10 mouse cellular contexts compared by ENCODE assay signal in genomic region chr1:179633414-179633752, GRCm38 (mm10). TPM values are rescaled to one million over a fixed set of nuclear protein-coding genes. Genes with fewer than 3 reads are reported as not detected.
A peak's percentile ranks its signal among the peaks of the same experiment; 100 is the strongest.
DNase-seq lines count a peak whose midpoint lies in the region; ATAC-seq lines count a peak whose summit lies in the region.
"Had no signal": no experiment of that assay in that cellular context is flagged by ENCODE, and none has a peak within 500 bp of the region (broad histone marks: within the 10 kb centered on the region; RNA-seq: fewer than 3 reads in every experiment).

No protein-coding gene starts in this region.

- no peaks in the 10 kb centered on the region for H3K27me3 ChIP-seq in forebrain, embryonic 14.5 days (replicated peaks; ENCODE audit: control insufficient read depth, insufficient read depth, low read length)
- H3K27me3 ChIP-seq in forebrain, embryonic 13.5 days, result no peaks in the 10 kb centered on the region
- no peaks in the 10 kb centered on the region for H3K27me3 ChIP-seq in midbrain, embryonic 14.5 days (ENCODE audit: control insufficient read depth, insufficient read depth, low read length)
- H3K27me3 ChIP-seq in midbrain, embryonic 13.5 days, result no peaks in the 10 kb centered on the region
- H3K27me3 ChIP-seq: hindbrain, embryonic 15.5 days had no signal

- H3K27ac ChIP-seq in forebrain, embryonic 14.5 days (ENCODE audit: low read depth, low read length), result no peak overlapping the region
- no peak overlapping the region for H3K27ac ChIP-seq in forebrain, embryonic 13.5 days
- H3K27ac ChIP-seq in midbrain, embryonic 14.5 days (replicated peaks; ENCODE audit: low read depth, low read length), result no peak overlapping the region
- no peak overlapping the region for H3K27ac ChIP-seq in midbrain, embryonic 13.5 days
- H3K27ac ChIP-seq: hindbrain, embryonic 15.5 days had no signal

- no peak overlapping the region for H3K4me3 ChIP-seq in forebrain, embryonic 14.5 days (ENCODE audit: low read depth, low read length)
- H3K4me3 ChIP-seq in forebrain, embryonic 13.5 days, result no peak overlapping the region
- no peak overlapping the region for H3K4me3 ChIP-seq in midbrain, embryonic 14.5 days (replicated peaks; ENCODE audit: low read depth, low read length)
- no peak overlapping the region for H3K4me3 ChIP-seq in midbrain, embryonic 13.5 days (replicated peaks)
- H3K4me3 ChIP-seq: hindbrain, embryonic 15.5 days; myocyte had no signal

- no peak overlapping the region for H3K4me2 ChIP-seq in forebrain, embryonic 14.5 days (ENCODE audit: low read length)
- no peak overlapping the region for H3K4me2 ChIP-seq in forebrain, embryonic 13.5 days
- H3K4me2 ChIP-seq in midbrain, embryonic 14.5 days (ENCODE audit: low read length), result no peak overlapping the region
- no peak overlapping the region for H3K4me2 ChIP-seq in midbrain, embryonic 13.5 days (replicated peaks)
- H3K4me2 ChIP-seq: hindbrain, embryonic 15.5 days had no signal

- H3K9ac ChIP-seq in forebrain, embryonic 14.5 days (ENCODE audit: low read length), result no peak overlapping the region
- H3K9ac ChIP-seq in forebrain, embryonic 13.5 days, result no peak overlapping the region
- H3K9ac ChIP-seq in midbrain, embryonic 14.5 days (replicated peaks; ENCODE audit: low read length), result no peak overlapping the region
- no peak overlapping the region for H3K9ac ChIP-seq in midbrain, embryonic 13.5 days (replicated peaks)
- H3K9ac ChIP-seq: hindbrain, embryonic 15.5 days had no signal

- ATAC-seq in forebrain, embryonic 14.5 days, result no peak
- no peak for ATAC-seq in forebrain, embryonic 13.5 days
- no peak for ATAC-seq in midbrain, embryonic 14.5 days (ENCODE audit: low FRiP score, low TSS enrichment)
- no peak for ATAC-seq in midbrain, embryonic 13.5 days

- no peaks in the 10 kb centered on the region for H3K4me1 ChIP-seq in forebrain, embryonic 14.5 days (ENCODE audit: control insufficient read depth, insufficient read depth, low read length)
- 0 out of 2 replicates have a peak, but pooled peaks cover 5% of the 10 kb centered on the region for H3K4me1 ChIP-seq in forebrain, embryonic 13.5 days
- no peaks in the 10 kb centered on the region for H3K4me1 ChIP-seq in midbrain, embryonic 14.5 days (ENCODE audit: control insufficient read depth, insufficient read depth, low read length)
- no peaks in the 10 kb centered on the region for H3K4me1 ChIP-seq in midbrain, embryonic 13.5 days (replicated peaks)
- H3K4me1 ChIP-seq: hindbrain, embryonic 15.5 days had no signal

- WGBS in forebrain, embryonic 14.5 days, result 33% methylated on average over 1 of the region's 1 CpGs
- 33% methylated on average over 1 of the region's 1 CpGs for WGBS in forebrain, embryonic 13.5 days
- WGBS in midbrain, embryonic 14.5 days, result 13% methylated on average over 1 of the region's 1 CpGs
- WGBS in midbrain, embryonic 13.5 days, result 22% methylated on average over 1 of the region's 1 CpGs

- H3K36me3 ChIP-seq in forebrain, embryonic 14.5 days (ENCODE audit: control insufficient read depth, insufficient read depth, low read length), result no peaks in the 10 kb centered on the region
- H3K36me3 ChIP-seq in forebrain, embryonic 13.5 days (ENCODE audit: poor library complexity, severe bottlenecking), result no peaks in the 10 kb centered on the region
- no peaks in the 10 kb centered on the region for H3K36me3 ChIP-seq in midbrain, embryonic 14.5 days (ENCODE audit: control insufficient read depth, insufficient read depth, low read length)
- no peaks in the 10 kb centered on the region for H3K36me3 ChIP-seq in midbrain, embryonic 13.5 days
- H3K36me3 ChIP-seq: hindbrain, embryonic 15.5 days had no signal

- DNase-seq in forebrain, embryonic 14.5 days (ENCODE audit: low spot score), result peak; percentile 37
- peak; percentile 45 for DNase-seq in midbrain, embryonic 14.5 days
- DNase-seq in brain, adult 2 months (ENCODE audit: low read depth, low spot score), result peak; percentile 35
- peak; percentile 41 for DNase-seq in lung, postnatal 14 days
- no peak for DNase-seq in urinary bladder, postnatal 25 days (ENCODE audit: low spot score)
- no peak for DNase-seq in MN1 (ENCODE audit: low spot score)

- no peaks in the 10 kb centered on the region for H3K9me3 ChIP-seq in forebrain, embryonic 14.5 days (replicated peaks; ENCODE audit: control insufficient read depth, low read length)
- no peaks in the 10 kb centered on the region for H3K9me3 ChIP-seq in forebrain, embryonic 13.5 days (replicated peaks)
- no peaks in the 10 kb centered on the region for H3K9me3 ChIP-seq in midbrain, embryonic 14.5 days (ENCODE audit: control insufficient read depth, low read length)
- H3K9me3 ChIP-seq in midbrain, embryonic 13.5 days, result no peaks in the 10 kb centered on the region
- H3K9me3 ChIP-seq: hindbrain, embryonic 15.5 days had no signal

RNA-seq across cellular contexts. Expression of gene Sccpdh, which starts 34.6 kb away (rescaled TPM):
- 114 and 125 TPM in 2 replicates for polyA plus RNA-seq in forebrain, embryonic 14.5 days (2014; fragmentation: Nextera tagmentation; extraction: Ambion mirVana)
- polyA plus RNA-seq in forebrain, embryonic 13.5 days (2015; fragmentation: Nextera tagmentation; extraction: Ambion mirVana), result 87.5 and 91.5 TPM in 2 replicates
- polyA plus RNA-seq in midbrain, embryonic 14.5 days (2014; fragmentation: Nextera tagmentation; extraction: Ambion mirVana), result 146 and 151 TPM in 2 replicates
- polyA plus RNA-seq in midbrain, embryonic 13.5 days (2015; fragmentation: Nextera tagmentation; extraction: Ambion mirVana), result 114 and 126 TPM in 2 replicates

Comparison
In these comparisons a context has a peak if more than half of its experiments do, and no peak if none do; other contexts are left out.
1. DNase-seq: peak in forebrain, embryonic 14.5 days (single experiment), midbrain, embryonic 14.5 days (single experiment), brain, adult 2 months (single experiment) and lung, postnatal 14 days (single experiment); none in urinary bladder, postnatal 25 days (single experiment) and MN1 (single experiment).